ENCODE assay signal across 10 mouse cellular contexts in the genomic region with DNA sequence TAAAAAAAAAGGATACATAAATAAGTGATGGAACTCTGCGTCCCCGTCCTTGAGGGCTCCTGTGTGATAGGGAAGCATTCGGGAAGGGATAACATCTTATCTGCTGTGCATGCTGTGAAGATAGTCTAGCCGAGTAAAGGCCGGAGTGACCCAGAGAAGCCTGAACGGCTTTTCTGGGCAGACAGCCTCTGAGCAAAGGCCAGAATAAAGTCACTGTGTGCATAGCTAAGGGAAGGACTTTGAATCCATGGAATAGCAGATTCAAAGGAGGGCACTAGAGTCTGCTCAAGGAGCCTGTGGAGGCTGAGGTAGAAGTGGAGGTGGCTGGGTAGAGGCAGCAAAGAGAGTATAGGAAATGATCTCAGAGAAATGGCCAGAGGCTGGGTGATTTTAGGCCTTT. TPM values are rescaled to one million over a fixed set of nuclear protein-coding genes. Genes with fewer than 3 reads are reported as not detected.
A peak's percentile ranks its signal among the peaks of the same experiment; 100 is the strongest.
DNase-seq lines count a peak whose midpoint lies in the region; ATAC-seq and TF ChIP-seq lines count a peak whose summit lies in the region.
"Had no signal": no experiment of that assay in that cellular context is flagged by ENCODE, and none has a peak within 500 bp of the region (broad histone marks: within the 10 kb centered on the region; RNA-seq: fewer than 3 reads in every experiment).

No protein-coding gene starts in this region.

- no peak for TF ChIP-seq POLR2A in embryonic fibroblast, embryonic 13.5 days (IDR thresholded peaks at IDR 0.05; ENCODE audit: low read depth, low read length)

- intact Hi-C loops in heart, postnatal 14 days (cut with DNase I), result no loop called here

- H3K9ac ChIP-seq in heart, embryonic 13.5 days, result peak overlapping the region; percentile 59
- no peak overlapping the region for H3K9ac ChIP-seq in lung, embryonic 14.5 days
- no peak overlapping the region for H3K9ac ChIP-seq in neural tube, embryonic 15.5 days (replicated peaks)

- peak overlapping the region; percentile 87 for H3K27ac ChIP-seq in heart, embryonic 13.5 days (replicated peaks)
- H3K27ac ChIP-seq in lung, embryonic 14.5 days (ENCODE audit: low read depth), result peak overlapping the region; percentile 94
- peak overlapping the region; percentile 85 for H3K27ac ChIP-seq in embryonic fibroblast, embryonic 13.5 days (ENCODE audit: insufficient read depth, low read length)
- H3K27ac ChIP-seq in neural tube, embryonic 15.5 days (replicated peaks), result peak overlapping the region; percentile 68

- ATAC-seq in heart, embryonic 13.5 days (ENCODE audit: extremely low read depth, insufficient number of reproducible peaks, low FRiP score, low TSS enrichment), result no peak
- ATAC-seq in lung, embryonic 14.5 days (ENCODE audit: insufficient read depth), result no peak
- no peak for ATAC-seq in neural tube, embryonic 15.5 days (ENCODE audit: low FRiP score)

- DNase-seq in heart, postnatal 14 days, result no peak
- no peak for DNase-seq in lung, embryonic 14.5 days
- DNase-seq in lung, postnatal 4 days, result no peak
- DNase-seq in cerebellum, postnatal 25 days, result no peak
- no peak for DNase-seq in frontal cortex, postnatal 14 days (ENCODE audit: low spot score in 2 of 2)
- DNase-seq: adrenal gland, postnatal 36 days; cerebellum, postnatal 36 days had no signal

- 35% methylated on average over 6 of the region's 6 CpGs for WGBS in heart, embryonic 13.5 days
- 77% methylated on average over 6 of the region's 6 CpGs for WGBS in lung, embryonic 14.5 days
- 92% methylated on average over 6 of the region's 6 CpGs for WGBS in neural tube, embryonic 15.5 days

- no peaks in the 10 kb centered on the region for H3K27me3 ChIP-seq in heart, embryonic 13.5 days (replicated peaks)
- no peaks in the 10 kb centered on the region for H3K27me3 ChIP-seq in lung, embryonic 14.5 days (ENCODE audit: insufficient read depth, low read length)
- H3K27me3 ChIP-seq in neural tube, embryonic 15.5 days (replicated peaks), result no peaks in the 10 kb centered on the region

- no peaks in the 10 kb centered on the region for H3K36me3 ChIP-seq in heart, embryonic 13.5 days
- H3K36me3 ChIP-seq in lung, embryonic 14.5 days (ENCODE audit: insufficient read depth), result 0 out of 2 replicates have a peak, but pooled peaks cover 12% of the 10 kb centered on the region
- H3K36me3 ChIP-seq in neural tube, embryonic 15.5 days, result peaks cover 15% of the 10 kb centered on the region; the same call in 1 of the 2 replicates

- H3K4me2 ChIP-seq in heart, embryonic 13.5 days, result no peak overlapping the region
- no peak overlapping the region for H3K4me2 ChIP-seq in lung, embryonic 14.5 days
- no peak overlapping the region for H3K4me2 ChIP-seq in neural tube, embryonic 15.5 days

- no peak for TF ChIP-seq CTCF in lung, embryonic 14.5 days (IDR thresholded peaks at IDR 0.05; ENCODE audit: low read depth)
- TF ChIP-seq CTCF in embryonic fibroblast, embryonic 13.5 days (IDR thresholded peaks at IDR 0.05; ENCODE audit: borderline replicate concordance, insufficient read depth, low read length), result no peak

- no peaks in the 10 kb centered on the region for H3K9me3 ChIP-seq in heart, embryonic 13.5 days
- H3K9me3 ChIP-seq in lung, embryonic 14.5 days (ENCODE audit: low read depth, low read length), result no peaks in the 10 kb centered on the region
- no peaks in the 10 kb centered on the region for H3K9me3 ChIP-seq in neural tube, embryonic 15.5 days (replicated peaks)

- peaks cover 25% of the 10 kb centered on the region for H3K4me1 ChIP-seq in heart, embryonic 13.5 days
- peaks cover 16% of the 10 kb centered on the region for H3K4me1 ChIP-seq in lung, embryonic 14.5 days (ENCODE audit: insufficient read depth)
- peaks cover 12% of the 10 kb centered on the region for H3K4me1 ChIP-seq in embryonic fibroblast, embryonic 13.5 days (ENCODE audit: control insufficient read depth, insufficient read depth, low read length)
- H3K4me1 ChIP-seq in neural tube, embryonic 15.5 days, result peaks cover 19% of the 10 kb centered on the region; the same call in 1 of the 2 replicates

- no peak overlapping the region for H3K4me3 ChIP-seq in heart, embryonic 13.5 days
- no peak overlapping the region for H3K4me3 ChIP-seq in lung, embryonic 14.5 days (ENCODE audit: low read depth, low read length)
- no peak overlapping the region for H3K4me3 ChIP-seq in embryonic fibroblast, embryonic 13.5 days (ENCODE audit: insufficient read depth, low read length)
- H3K4me3 ChIP-seq in neural tube, embryonic 15.5 days (replicated peaks), result no peak overlapping the region

RNA-seq across cellular contexts. Expression of gene Mapkbp1, which starts 22.3 kb away (rescaled TPM):
- 1.5 and 1.8 TPM in 2 replicates for polyA plus RNA-seq in heart, embryonic 13.5 days (2015; fragmentation: Nextera tagmentation; extraction: Ambion mirVana)
- total RNA-seq in heart, postnatal 14 days (2021), result 10 to 100 TPM; 11.0 to 12.2 TPM
- polyA plus RNA-seq in lung, embryonic 14.5 days (2014; fragmentation: Nextera tagmentation; extraction: Ambion mirVana), result 3.4 and 4.0 TPM in 2 replicates
- polyA plus RNA-seq in embryonic fibroblast, embryonic 13.5 days (2011; ENCODE audit: insufficient read length, low read depth, missing spikeins), result 14.6 and 16.2 TPM in 2 replicates
- polyA plus RNA-seq in neural tube, embryonic 15.5 days (2015; fragmentation: Nextera tagmentation; extraction: Ambion mirVana), result 6.1 and 6.8 TPM in 2 replicates

RNA-seq across cellular contexts. Expression of gene Jmjd7, which starts 32.4 kb away (rescaled TPM):
- polyA plus RNA-seq in heart, embryonic 13.5 days (2015; fragmentation: Nextera tagmentation; extraction: Ambion mirVana), result 17.1 and 17.4 TPM in 2 replicates
- total RNA-seq in heart, postnatal 14 days (2021), result 1 to 10 TPM; 7.5 to 8.8 TPM
- 19.9 and 21.8 TPM in 2 replicates for polyA plus RNA-seq in lung, embryonic 14.5 days (2014; fragmentation: Nextera tagmentation; extraction: Ambion mirVana)
- polyA plus RNA-seq in embryonic fibroblast, embryonic 13.5 days (2011; ENCODE audit: insufficient read length, low read depth, missing spikeins), result 4.4 and 6.3 TPM in 2 replicates
- polyA plus RNA-seq in neural tube, embryonic 15.5 days (2015; fragmentation: Nextera tagmentation; extraction: Ambion mirVana), result 20.3 and 20.7 TPM in 2 replicates

RNA-seq across cellular contexts. Expression of gene Gm28042, which starts 32.5 kb away (rescaled TPM):
- polyA plus RNA-seq in heart, embryonic 13.5 days (2015; fragmentation: Nextera tagmentation; extraction: Ambion mirVana), result 1.7 and 1.9 TPM in 2 replicates
- total RNA-seq in heart, postnatal 14 days (2021), result 1 to 10 TPM; 1.1 to 2.1 TPM
- 2.2 and 3.3 TPM in 2 replicates for polyA plus RNA-seq in lung, embryonic 14.5 days (2014; fragmentation: Nextera tagmentation; extraction: Ambion mirVana)
- polyA plus RNA-seq in embryonic fibroblast, embryonic 13.5 days (2011; ENCODE audit: insufficient read length, low read depth, missing spikeins), result 0.53 and 3.4 TPM in 2 replicates
- 4.4 and 5.1 TPM in 2 replicates for polyA plus RNA-seq in neural tube, embryonic 15.5 days (2015; fragmentation: Nextera tagmentation; extraction: Ambion mirVana)

RNA-seq across cellular contexts. Expression of gene Pla2g4b, which starts 38.4 kb away (rescaled TPM):
- polyA plus RNA-seq in heart, embryonic 13.5 days (2015; fragmentation: Nextera tagmentation; extraction: Ambion mirVana), result 1.1 and 1.3 TPM in 2 replicates
- 1 to 10 TPM; 1.9 to 2.5 TPM for total RNA-seq in heart, postnatal 14 days (2021)
- 1.2 and 1.5 TPM in 2 replicates for polyA plus RNA-seq in lung, embryonic 14.5 days (2014; fragmentation: Nextera tagmentation; extraction: Ambion mirVana)
- polyA plus RNA-seq in embryonic fibroblast, embryonic 13.5 days (2011; ENCODE audit: insufficient read length, low read depth, missing spikeins), result 1.9 and 3.7 TPM in 2 replicates
- 2.4 and 2.8 TPM in 2 replicates for polyA plus RNA-seq in neural tube, embryonic 15.5 days (2015; fragmentation: Nextera tagmentation; extraction: Ambion mirVana)
